Mouse (Mus musculus) lung, adult 2 months (tissue): ENCODE data around the gene Adamts1.

ENCODE experiments used
- CTCF ChIP-seq: fragments of 200-500 bp; IDR thresholded peaks from 2 replicates; pipeline ENCODE4 v1.5.1; 2011; ENCODE audit warnings: mild to moderate bottlenecking, low read length, control low read depth; ENCODE audit not compliant: insufficient read depth
- POLR2A ChIP-seq: fragments of 200-500 bp; IDR thresholded peaks from 2 replicates; pipeline ENCODE4 v1.6.1; 2011; ENCODE audit warnings: low read depth, mild to moderate bottlenecking, control low read depth, low read length, borderline replicate concordance; ENCODE audit errors: extremely low read depth

DNA sequence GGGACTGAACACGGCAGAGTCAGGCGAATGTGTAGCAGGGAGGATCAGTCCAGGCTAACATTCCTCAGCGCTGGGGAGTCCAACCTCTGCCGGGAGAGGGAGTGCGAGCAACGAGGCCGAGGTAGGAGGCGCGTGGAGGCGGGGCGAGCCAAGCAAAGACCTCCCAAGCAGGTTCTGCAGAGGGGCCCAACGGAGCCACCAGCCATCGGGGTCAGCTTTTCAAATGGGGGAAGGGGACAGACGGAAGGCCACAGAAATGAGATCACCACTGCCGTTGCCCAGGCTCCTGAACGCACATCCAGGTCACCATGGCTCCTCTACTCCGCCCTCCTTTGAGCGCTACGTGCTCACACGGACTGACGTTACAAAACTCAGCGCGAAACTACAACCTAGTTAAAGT, 1.7 kb downstream of the Adamts1 start:
- TF ChIP-seq CTCF (peak; percentile 23; the same call in 1 of the 2 replicates), POLR2A (no peak)
